Mouse (Mus musculus): Measurements from ENCODE around the gene Zfp263.

Zfp263 gene

GRCm38 (mm10) chr16:3743503-3744185 is at the start of gene Zfp263:
Gene Zfp263, plus strand, starts transcription at chr16:3744093.
- peak; percentile 99 for DNase-seq (ENCODE audit: low read depth, low spot score)

GRCm38 (mm10) chr16:3699281-3699680 is 44.6 kb upstream of the Zfp263 start:
- DNase-seq (ENCODE audit: low read depth, low spot score) = no peak

- DNase-seq (ENCODE audit: low read depth, low spot score) = no peak
Measured at GRCm38 (mm10) chr16:3700893-3701292, 43.0 kb upstream of the Zfp263 start.

- DNase-seq (ENCODE audit: low read depth, low spot score) = no peak
Measured at GRCm38 (mm10) chr16:3706680-3707079, 37.2 kb upstream of the Zfp263 start.

- DNase-seq (ENCODE audit: low read depth, low spot score) = no peak
Measured at GRCm38 (mm10) chr16:3714731-3715130, 29.2 kb upstream of the Zfp263 start.

GRCm38 (mm10) chr16:3717980-3718379 is 25.9 kb upstream of the Zfp263 start, which contains the start of gene Mefv:
Gene Mefv, minus strand, starts transcription at chr16:3718097.
- DNase-seq (ENCODE audit: low read depth, low spot score) = no peak

- DNase-seq (ENCODE audit: low read depth, low spot score) = no peak
Measured at GRCm38 (mm10) chr16:3723231-3723630, 20.7 kb upstream of the Zfp263 start.

- no peak for DNase-seq (ENCODE audit: low read depth, low spot score)
Measured at GRCm38 (mm10) chr16:3727980-3728720, 15.7 kb upstream of the Zfp263 start.

- no peak for DNase-seq (ENCODE audit: low read depth, low spot score)
Measured at GRCm38 (mm10) chr16:3732612-3733011, 11.3 kb upstream of the Zfp263 start.

- DNase-seq (ENCODE audit: low read depth, low spot score) = no peak
Measured at GRCm38 (mm10) chr16:3733198-3733732, 10.6 kb upstream of the Zfp263 start.

GRCm38 (mm10) chr16:3742466-3742865 is 1.4 kb upstream of the Zfp263 start:
- no peak for DNase-seq (ENCODE audit: low read depth, low spot score)

GRCm38 (mm10) chr16:3744186-3744700 is 350 bp downstream of the Zfp263 start:
- DNase-seq (ENCODE audit: low read depth, low spot score) = no peak

GRCm38 (mm10) chr16:3745656-3746055 is 1.8 kb downstream of the Zfp263 start:
- no peak for DNase-seq (ENCODE audit: low read depth, low spot score)

- DNase-seq (ENCODE audit: low read depth, low spot score) = no peak
Measured at GRCm38 (mm10) chr16:3748976-3749375, 5.1 kb downstream of the Zfp263 start.

- no peak for DNase-seq (ENCODE audit: low read depth, low spot score)
Measured at GRCm38 (mm10) chr16:3771603-3772002, 27.7 kb downstream of the Zfp263 start.

- DNase-seq (ENCODE audit: low read depth, low spot score) = no peak
Measured at GRCm38 (mm10) chr16:3776365-3776764, 32.5 kb downstream of the Zfp263 start.

GRCm38 (mm10) chr16:3777986-3778385 is 34.1 kb downstream of the Zfp263 start:
- no peak for DNase-seq (ENCODE audit: low read depth, low spot score)

GRCm38 (mm10) chr16:3781237-3781636 is 37.3 kb downstream of the Zfp263 start:
- DNase-seq (ENCODE audit: low read depth, low spot score) = no peak

GRCm38 (mm10) chr16:3788394-3788793 is 44.5 kb downstream of the Zfp263 start:
- no peak for DNase-seq (ENCODE audit: low read depth, low spot score)

Measured in mesoderm, embryonic 11.5 days (tissue).